Mouse (Mus musculus) lung, embryonic 15.5 days (tissue): Measurements from ENCODE around the gene Adm. TPM values are rescaled to one million over a fixed set of nuclear protein-coding genes. Genes with fewer than 3 reads are reported as not detected.

ENCODE experiments used
- polyA plus RNA-seq: library from polyadenylated mRNA; unstranded; fragments of >200 nt; fragmentation: Nextera tagmentation; extraction: Ambion mirVana; gene quantifications from 2 replicates; pipeline ENCODE4 v1.2.1, GENCODE M21; 2015

Gene Adm
- polyA plus RNA-seq, 1 experiment from 2014 or later, result 6.7 TPM

Other genes with a start within 250 kb of the Adm start
- gene Sbf2, start 12.7 kb upstream of the Adm start, polyA plus RNA-seq, result 37.4 and 39.1 TPM in 2 replicates
- 2.1 and 2.5 TPM in 2 replicates for gene Ampd3, start 140.5 kb downstream of the Adm start, polyA plus RNA-seq
- 34.1 and 38.8 TPM in 2 replicates for gene Rnf141, start 216.8 kb downstream of the Adm start, polyA plus RNA-seq
- 48.2 and 55.6 TPM in 2 replicates for gene Lyve1, start 235.6 kb downstream of the Adm start, polyA plus RNA-seq